Mouse (Mus musculus) heart, postnatal 10 days (tissue): ENCODE data around the gene Poldip3. TPM values are rescaled to one million over a fixed set of nuclear protein-coding genes. Genes with fewer than 3 reads are reported as not detected.

ENCODE experiments used
- DNase-seq, 2 experiments: peaks; one replicate each; pipeline ENCODE4 v3.0.0; 2021
- intact Hi-C: fragments of 180-260 bp; cut with DNase I; formaldehyde crosslinking; loops from one replicate; pipeline ENCODE4 v1.15.1; 2025
- total RNA-seq, 2 experiments: library from RNA; stranded (reverse); gene quantifications; 2 replicates each; pipeline ENCODE4 v1.2.3; 2021

The Poldip3 gene
- total RNA-seq, 2 experiments from 2014 or later: 45.7 to 47.3 TPM

- DNase-seq: peak in 1 of 2 experiments; percentile 26
Measured at GRCm38 (mm10) chr15:83093687-83094086, 55.5 kb downstream of the Poldip3 start.

GRCm38 (mm10) chr15:83090874-83091273, 58.3 kb downstream of the Poldip3 start:
- DNase-seq: no peak
- intact Hi-C loops: no loop called here

More at GRCm38 (mm10) chr15:83093687-83094086, 55.5 kb downstream of the Poldip3 start:
- intact Hi-C loops: no loop called here

- no peak for DNase-seq
- intact Hi-C loops: no loop called here
Measured at GRCm38 (mm10) chr15:83089429-83089605, 59.9 kb downstream of the Poldip3 start, which contains the start of gene Serhl. Gene Serhl (plus strand): TSS chr15:83089506.

- intact Hi-C loops: no loop called here
- DNase-seq: no peak
Measured at GRCm38 (mm10) chr15:83088495-83089428, 60.4 kb downstream of the Poldip3 start.

GRCm38 (mm10) chr15:83086636-83087328, 62.4 kb downstream of the Poldip3 start:
- no peak for DNase-seq
- intact Hi-C loops: no loop called here

GRCm38 (mm10) chr15:83085901-83086300, 63.3 kb downstream of the Poldip3 start:
- DNase-seq: peak; percentile 39 to 75
- intact Hi-C loops: no loop called here

GRCm38 (mm10) chr15:83084022-83084640, 65.1 kb downstream of the Poldip3 start:
- peak; percentile 64 to 74 for DNase-seq
- intact Hi-C loops: no loop called here

GRCm38 (mm10) chr15:83083530-83083929, 65.7 kb downstream of the Poldip3 start:
- no peak for DNase-seq
- intact Hi-C loops: no loop called here

Other genes with a start within 250 kb of the Poldip3 start
- gene Tcf20, start 161.5 kb downstream of the Poldip3 start, total RNA-seq: 10 to 100 TPM; 60.7 to 67.9 TPM
- gene Nfam1, start 116.1 kb downstream of the Poldip3 start, total RNA-seq: 1 to 10 TPM; 1.6 to 2.2 TPM
- 10 to 100 TPM; 54.6 to 59.1 TPM for gene Serhl, start 59.9 kb downstream of the Poldip3 start, total RNA-seq
- 10 to 100 TPM; 37.3 to 46.2 TPM for gene Rrp7a, start 26.6 kb downstream of the Poldip3 start, total RNA-seq
- 100 to 1,000 TPM; 133 to 136 TPM for gene Cyb5r3, start 23.2 kb upstream of the Poldip3 start, total RNA-seq
- 1 to 10 TPM; 5.3 to 7.5 TPM for gene A4galt, start 102.4 kb upstream of the Poldip3 start, total RNA-seq
- 10 to 100 TPM; 15.6 to 20.2 TPM for gene Arfgap3, start 200.9 kb upstream of the Poldip3 start, total RNA-seq